Mouse (Mus musculus) limb, embryonic 10.5 days (tissue): Measurements from ENCODE around the gene Adamts12. TPM values are rescaled to one million over a fixed set of nuclear protein-coding genes. Genes with fewer than 3 reads are reported as not detected.

Source experiments
- DNase-seq: peaks from one replicate; pipeline ENCODE4 v3.0.0-alpha.2; 2017; ENCODE audit warnings: low spot score
- H3K27ac ChIP-seq: fragments of 300-500 bp; sonication (generic); 2 replicates; pipeline ENCODE4 v1.5.1; 2016; ENCODE audit warnings: mild to moderate bottlenecking
- H3K27me3 ChIP-seq: fragments of 300-500 bp; sonication (generic); 2 replicates; pipeline ENCODE4 v1.6.1; 2016; ENCODE audit warnings: low read depth, mild to moderate bottlenecking; ENCODE audit not compliant: poor library complexity, severe bottlenecking
- H3K36me3 ChIP-seq: fragments of 300-500 bp; sonication (generic); 2 replicates; pipeline ENCODE4 v1.6.1; 2016; ENCODE audit warnings: mild to moderate bottlenecking, moderate library complexity
- H3K4me1 ChIP-seq: fragments of 300-500 bp; sonication (generic); 2 replicates; pipeline ENCODE4 v1.6.1; 2016
- H3K4me3 ChIP-seq: fragments of 300-500 bp; sonication (generic); 2 replicates; pipeline ENCODE4 v1.5.1; 2016; ENCODE audit warnings: mild to moderate bottlenecking, moderate library complexity
- H3K9me3 ChIP-seq: fragments of 300-500 bp; sonication (generic); replicated peaks from 2 replicates; pipeline ENCODE4 v1.6.1; 2016; ENCODE audit warnings: mild to moderate bottlenecking
- WGBS: fragments of 180-500 bp; shearing (Covaris S2); methylation state at CpG from one replicate; pipeline ENCODE4 v1.1.7; 2016; 5-methylcytosine and 5-hydroxymethylcytosine counted together
- polyA plus RNA-seq: library from polyadenylated mRNA; unstranded; fragments of >200 nt; fragmentation: Nextera tagmentation; extraction: Ambion mirVana; gene quantifications from 2 replicates; pipeline ENCODE4 v1.2.1, GENCODE M21; 2016

Gene Adamts12
- polyA plus RNA-seq, 1 experiment from 2014 or later = 1.6 TPM

- Histone ChIP-seq H3K4me1 (peaks cover 5% of the 10 kb centered on the region), H3K27ac (no peak overlapping the region), H3K4me3 (no peak overlapping the region), H3K36me3 (no peaks in the 10 kb centered on the region), H3K27me3 (no peaks in the 10 kb centered on the region), H3K9me3 (no peaks in the 10 kb centered on the region)
- peak; percentile 33 for DNase-seq
- 65% methylated on average over 6 of the region's 6 CpGs for WGBS
Observed at GRCm38 (mm10) chr15:11295016-11295415, 230.4 kb downstream of the Adamts12 start.

DNA sequence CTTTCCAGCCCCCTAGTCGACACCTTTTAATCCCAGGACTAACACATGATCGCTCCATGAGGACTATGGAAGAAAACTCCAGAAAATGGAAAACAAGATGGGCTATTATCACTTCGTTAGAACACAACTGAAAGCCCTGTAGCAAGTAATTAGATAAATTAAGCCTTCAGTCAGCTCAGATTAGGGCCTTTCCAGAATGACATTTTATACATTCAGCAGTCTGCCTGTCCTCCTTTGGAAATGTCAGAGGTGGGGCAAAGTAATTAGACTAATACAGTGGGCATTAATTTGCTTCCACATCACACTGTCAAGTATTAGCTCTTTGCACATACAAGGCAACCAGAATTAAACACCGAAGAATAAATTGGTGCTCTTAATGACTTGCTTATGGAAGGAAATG is 233.4 kb downstream of the Adamts12 start:
- Histone ChIP-seq H3K36me3 (no peaks in the 10 kb centered on the region), H3K9me3 (no peaks in the 10 kb centered on the region), H3K4me3 (no peak overlapping the region), H3K4me1 (peaks cover 5% of the 10 kb centered on the region), H3K27me3 (no peaks in the 10 kb centered on the region), H3K27ac (no peak overlapping the region)
- DNase-seq = no peak
- 81% methylated on average over 4 of the region's 4 CpGs for WGBS

DNA sequence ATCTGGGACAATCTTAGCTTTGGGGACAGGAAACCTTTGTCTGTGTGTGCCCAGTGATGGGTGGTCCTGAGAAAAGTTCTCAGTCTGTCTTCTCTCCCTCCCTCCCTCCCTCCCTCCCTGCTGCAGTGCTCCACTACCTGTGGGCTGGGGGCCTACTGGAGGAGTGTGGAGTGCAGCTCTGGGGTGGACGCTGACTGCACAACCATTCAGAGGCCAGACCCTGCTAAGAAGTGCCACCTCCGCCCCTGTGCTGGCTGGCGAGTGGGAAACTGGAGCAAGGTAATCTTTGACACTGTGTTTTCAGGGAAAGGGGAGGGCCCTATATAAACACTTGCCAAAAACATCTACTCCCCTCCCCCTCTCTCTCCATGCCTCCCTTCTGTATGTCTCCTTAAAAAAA is 252.5 kb downstream of the Adamts12 start:
- Histone ChIP-seq H3K4me1 (peaks cover 7% of the 10 kb centered on the region; the same call in 1 of the 2 replicates), H3K27me3 (no peaks in the 10 kb centered on the region), H3K27ac (no peak overlapping the region), H3K9me3 (no peaks in the 10 kb centered on the region), H3K36me3 (no peaks in the 10 kb centered on the region), H3K4me3 (no peak overlapping the region)
- no peak for DNase-seq
- 47% methylated on average over 3 of the region's 3 CpGs for WGBS

DNA sequence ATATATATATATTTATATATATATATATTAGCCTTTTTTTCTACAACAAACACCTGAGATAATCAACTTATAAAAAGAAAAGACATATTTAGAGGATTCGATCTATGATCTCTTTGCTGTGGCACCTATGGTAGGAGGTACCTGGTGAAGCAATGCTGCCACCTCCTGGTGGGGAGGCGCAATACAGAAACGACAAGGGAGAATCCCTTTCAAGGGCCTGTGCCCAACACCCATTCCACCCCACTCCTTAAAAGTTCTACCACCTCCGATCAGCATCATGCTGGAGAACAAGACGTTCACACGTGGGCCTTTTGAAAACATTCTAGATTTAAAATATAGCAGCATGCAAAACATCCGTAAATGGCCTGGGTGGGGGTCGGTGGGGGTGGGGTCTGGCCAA is 255.9 kb downstream of the Adamts12 start:
- peak; percentile 76 for DNase-seq
- no peak overlapping the region for H3K4me3 ChIP-seq
- WGBS = 36% methylated on average over 8 of the region's 8 CpGs
- H3K27ac ChIP-seq = no peak overlapping the region
- H3K36me3 ChIP-seq = no peaks in the 10 kb centered on the region
- no peaks in the 10 kb centered on the region for H3K27me3 ChIP-seq
- H3K4me1 ChIP-seq = peaks cover 7% of the 10 kb centered on the region; the same call in 1 of the 2 replicates
- H3K9me3 ChIP-seq = no peaks in the 10 kb centered on the region

DNA sequence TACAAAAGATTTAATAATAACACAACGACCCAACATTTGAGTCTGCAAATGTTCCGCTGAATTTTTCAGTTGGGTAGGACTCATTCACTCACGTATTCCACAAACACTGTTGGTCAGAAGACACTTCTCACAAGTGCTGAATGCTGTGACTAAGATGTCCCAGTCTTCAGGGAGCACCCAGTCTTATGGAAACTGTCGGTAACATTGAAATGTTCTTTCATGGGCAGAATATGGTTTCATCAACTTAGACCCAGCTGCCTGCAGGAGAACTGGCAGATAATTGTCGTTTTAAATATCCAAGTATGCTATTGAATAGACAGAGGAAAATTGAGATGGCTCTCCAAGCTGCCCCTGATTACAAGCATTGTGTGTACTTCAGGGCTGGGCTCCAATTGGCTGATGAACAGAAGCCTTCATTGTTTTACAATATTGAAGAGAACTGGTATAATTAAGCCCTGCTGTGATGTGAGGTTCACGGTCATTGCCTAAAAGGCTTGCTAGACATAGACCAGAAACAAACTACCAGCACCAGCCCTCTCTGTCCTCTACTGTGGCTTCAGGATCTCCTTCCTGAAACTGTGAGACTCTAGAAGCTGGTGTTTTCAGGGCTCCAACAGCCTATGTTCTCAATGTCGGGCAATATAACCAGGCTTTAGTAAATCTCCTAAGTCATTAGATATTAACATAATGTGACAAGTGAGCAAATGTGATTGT is 275.0 kb downstream of the Adamts12 start:
- DNase-seq = no peak
- WGBS = 92% methylated on average over 7 of the region's 7 CpGs

DNA sequence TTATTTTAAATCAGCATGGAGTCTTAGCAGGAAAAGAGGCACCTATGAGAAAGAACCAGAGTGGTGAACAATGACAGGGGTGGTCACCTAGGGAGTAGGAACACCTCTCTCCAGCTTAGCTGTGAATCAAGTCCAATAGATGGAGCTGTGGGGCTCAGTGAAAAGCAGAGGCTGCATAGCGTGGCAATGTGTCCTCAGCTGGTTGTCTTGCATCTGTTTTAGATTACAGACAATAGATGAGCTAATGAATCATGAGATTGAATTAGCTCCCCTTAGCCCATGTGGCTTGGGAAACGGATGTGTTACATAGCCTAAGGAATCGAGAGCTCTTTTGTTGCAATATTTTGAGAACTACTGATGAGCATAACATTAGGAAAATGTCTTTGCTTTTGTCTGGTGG is 291.3 kb downstream of the Adamts12 start:
- H3K4me1 ChIP-seq = 0 out of 2 replicates have a peak, but pooled peaks cover 2% of the 10 kb centered on the region
- DNase-seq = no peak
- H3K27ac ChIP-seq = no peak overlapping the region
- no peak overlapping the region for H3K4me3 ChIP-seq
- H3K27me3 ChIP-seq = no peaks in the 10 kb centered on the region
- WGBS = 33% methylated on average over 3 of the region's 3 CpGs
- H3K36me3 ChIP-seq = no peaks in the 10 kb centered on the region
- no peaks in the 10 kb centered on the region for H3K9me3 ChIP-seq

More for the DNA sequence above, 275.0 kb downstream of the Adamts12 start:
- H3K4me1 ChIP-seq = no peaks in the 10 kb centered on the region
- no peaks in the 10 kb centered on the region for H3K9me3 ChIP-seq
- H3K36me3 ChIP-seq = no peaks in the 10 kb centered on the region
- H3K27ac ChIP-seq = no peak overlapping the region
- no peaks in the 10 kb centered on the region for H3K27me3 ChIP-seq
- H3K4me3 ChIP-seq = no peak overlapping the region

GRCm38 (mm10) chr15:11357501-11357900 is 292.9 kb downstream of the Adamts12 start:
- Histone ChIP-seq H3K27me3 (no peaks in the 10 kb centered on the region), H3K36me3 (no peaks in the 10 kb centered on the region), H3K4me3 (no peak overlapping the region), H3K9me3 (no peaks in the 10 kb centered on the region), H3K4me1 (0 out of 2 replicates have a peak, but pooled peaks cover 2% of the 10 kb centered on the region), H3K27ac (no peak overlapping the region)
- WGBS = 92% methylated on average over 2 of the region's 2 CpGs
- DNase-seq = no peak

- Histone ChIP-seq H3K36me3 (no peaks in the 10 kb centered on the region), H3K27ac (no peak overlapping the region), H3K27me3 (no peaks in the 10 kb centered on the region), H3K4me1 (0 out of 2 replicates have a peak, but pooled peaks cover 1% of the 10 kb centered on the region), H3K4me3 (no peak overlapping the region), H3K9me3 (no peaks in the 10 kb centered on the region)
- 74% methylated on average over 1 of the region's 1 CpGs for WGBS
- no peak for DNase-seq
Observed at GRCm38 (mm10) chr15:11360888-11361287, 296.3 kb downstream of the Adamts12 start.

- H3K4me3 ChIP-seq = no peak overlapping the region
- no peaks in the 10 kb centered on the region for H3K36me3 ChIP-seq
- H3K4me1 ChIP-seq = no peaks in the 10 kb centered on the region
- no peaks in the 10 kb centered on the region for H3K9me3 ChIP-seq
- H3K27ac ChIP-seq = no peak overlapping the region
- no peak for DNase-seq
- WGBS = 90% methylated on average over 5 of the region's 5 CpGs
- H3K27me3 ChIP-seq = no peaks in the 10 kb centered on the region
Observed at GRCm38 (mm10) chr15:11361824-11362223, 297.2 kb downstream of the Adamts12 start.

GRCm38 (mm10) chr15:11364112-11364511 is 299.5 kb downstream of the Adamts12 start:
- WGBS = 46% methylated on average over 2 of the region's 2 CpGs
- DNase-seq = no peak

DNA sequence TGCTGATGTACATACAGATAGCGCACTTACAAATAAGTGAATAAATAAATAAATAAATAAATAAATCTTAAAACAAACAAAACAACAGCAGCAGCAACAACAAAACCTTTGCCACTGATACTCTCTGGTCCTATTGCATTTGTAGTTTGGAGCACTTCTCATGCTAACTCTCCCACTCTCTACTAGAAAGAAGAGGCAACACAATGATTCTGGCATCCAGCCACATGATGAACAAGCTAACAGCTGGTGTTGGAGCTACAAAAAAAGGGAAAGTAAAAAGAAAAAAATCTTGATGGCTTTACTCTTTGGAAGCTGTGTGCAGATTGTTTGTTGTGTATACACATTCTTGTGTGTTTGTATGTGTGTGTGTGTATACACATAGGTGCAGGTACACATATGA is 300.2 kb downstream of the Adamts12 start:
- 91% methylated on average over 1 of the region's 1 CpGs for WGBS
- no peak for DNase-seq
- no peak overlapping the region for H3K4me3 ChIP-seq
- H3K36me3 ChIP-seq = no peaks in the 10 kb centered on the region
- no peaks in the 10 kb centered on the region for H3K4me1 ChIP-seq
- H3K9me3 ChIP-seq = no peaks in the 10 kb centered on the region
- H3K27me3 ChIP-seq = no peaks in the 10 kb centered on the region
- no peak overlapping the region for H3K27ac ChIP-seq

More at GRCm38 (mm10) chr15:11364112-11364511, 299.5 kb downstream of the Adamts12 start:
- no peaks in the 10 kb centered on the region for H3K36me3 ChIP-seq
- H3K27me3 ChIP-seq = no peaks in the 10 kb centered on the region
- no peak overlapping the region for H3K4me3 ChIP-seq
- no peak overlapping the region for H3K27ac ChIP-seq
- H3K9me3 ChIP-seq = no peaks in the 10 kb centered on the region
- no peaks in the 10 kb centered on the region for H3K4me1 ChIP-seq

DNA sequence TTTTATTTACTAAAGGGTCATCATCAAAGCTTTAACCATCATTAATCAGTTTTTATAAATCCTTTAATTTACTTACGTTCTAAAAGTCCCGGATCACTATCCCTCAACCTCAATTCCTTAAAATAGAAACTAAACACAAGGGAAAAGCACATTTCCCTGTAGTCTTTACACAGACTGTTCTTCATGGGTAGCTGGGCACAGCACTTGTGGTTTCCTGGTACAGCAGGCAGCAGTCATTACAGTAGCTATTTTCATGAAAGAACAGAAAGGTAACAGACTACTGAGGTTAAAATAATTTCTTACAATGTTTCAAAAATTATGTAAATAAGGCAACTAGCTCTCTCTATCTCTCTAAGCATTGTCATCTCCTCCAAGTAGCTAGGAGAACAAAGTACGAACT is 305.0 kb downstream of the Adamts12 start:
- no peak overlapping the region for H3K27ac ChIP-seq
- 86% methylated on average over 3 of the region's 3 CpGs for WGBS
- no peaks in the 10 kb centered on the region for H3K36me3 ChIP-seq
- no peaks in the 10 kb centered on the region for H3K9me3 ChIP-seq
- H3K4me1 ChIP-seq = no peaks in the 10 kb centered on the region
- DNase-seq = no peak
- H3K4me3 ChIP-seq = no peak overlapping the region
- H3K27me3 ChIP-seq = no peaks in the 10 kb centered on the region

- DNase-seq = no peak
- WGBS = 86% methylated on average over 7 of the region's 7 CpGs
- no peak overlapping the region for H3K27ac ChIP-seq
- H3K27me3 ChIP-seq = no peaks in the 10 kb centered on the region
- no peaks in the 10 kb centered on the region for H3K36me3 ChIP-seq
- H3K9me3 ChIP-seq = no peaks in the 10 kb centered on the region
- H3K4me1 ChIP-seq = peaks cover 8% of the 10 kb centered on the region; the same call in 1 of the 2 replicates
- no peak overlapping the region for H3K4me3 ChIP-seq
Observed at GRCm38 (mm10) chr15:11370477-11371085, 306.0 kb downstream of the Adamts12 start.
